Mouse (Mus musculus) layer of hippocampus, adult 11-12 months (tissue): ENCODE measurements around the gene Tex2.
"Not testable (repeated sequence)": the region's sequence is repeated elsewhere in the genome, so short reads cannot be mapped to it uniquely, and the experiment has no call there.

Source experiments
- DNase-seq: peaks from one replicate; pipeline ENCODE4 v3.0.0; 2022; ENCODE audit warnings: low spot score

Gene Tex2

GRCm38 (mm10) chr11:106579146-106579545, 34.1 kb downstream of the Tex2 start:
- no peak for DNase-seq

DNA sequence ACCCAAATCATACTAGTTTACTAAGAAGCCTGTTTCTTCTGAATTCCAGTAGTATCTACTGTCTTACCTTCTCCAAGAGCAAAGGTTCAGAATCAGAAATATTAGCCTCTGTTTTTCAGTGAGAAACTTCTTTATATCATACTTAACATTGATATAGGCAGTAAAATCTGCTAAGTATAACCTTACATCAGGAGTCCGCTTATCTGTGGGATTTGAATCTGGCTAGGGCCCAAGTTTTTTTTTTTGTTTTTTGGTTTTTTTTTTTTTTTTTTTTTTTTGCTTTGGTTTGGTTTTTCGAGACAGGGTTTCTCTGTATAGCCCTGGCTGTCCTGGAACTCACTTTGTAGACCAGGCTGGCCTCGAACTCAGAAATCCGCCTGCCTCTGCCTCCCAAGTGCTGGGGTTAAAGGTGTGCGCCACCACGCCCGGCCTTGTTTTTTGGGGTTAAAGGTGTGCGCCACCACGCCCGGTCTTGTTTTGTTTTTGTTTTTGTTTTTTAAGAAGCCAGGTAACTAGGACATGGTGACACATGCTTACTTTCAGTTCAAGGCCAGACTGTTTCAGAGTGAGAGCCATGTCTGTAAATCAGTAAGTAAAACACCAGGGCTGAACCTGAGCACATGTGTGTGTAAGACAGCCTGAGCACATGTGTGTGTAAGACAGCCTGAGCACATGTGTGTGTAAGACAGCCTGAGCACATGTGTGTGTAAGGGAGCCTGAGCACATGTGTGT, 35.4 kb downstream of the Tex2 start:
- not testable (repeated sequence) for DNase-seq

DNA sequence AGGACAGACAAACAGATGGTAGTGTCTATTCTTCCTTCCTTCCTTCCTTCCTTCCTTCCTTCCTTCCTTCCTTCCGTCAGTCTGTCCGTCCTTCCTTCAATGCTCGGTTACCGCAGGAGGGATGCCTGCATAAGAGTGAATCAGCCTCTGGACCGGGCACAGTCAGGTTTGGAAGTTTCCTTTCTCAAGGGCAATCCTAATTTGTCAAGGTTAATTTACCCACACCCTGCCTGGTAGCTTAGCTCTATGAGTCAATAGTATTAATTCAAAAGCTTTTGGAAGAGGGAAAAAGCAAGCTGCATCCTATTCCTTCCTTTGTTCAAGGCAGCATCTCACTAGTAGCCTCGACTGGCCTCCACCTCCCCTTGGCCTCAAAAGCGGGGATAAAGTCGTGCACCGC, 38.8 kb downstream of the Tex2 start:
- DNase-seq: no peak

GRCm38 (mm10) chr11:106573476-106574240, 39.6 kb downstream of the Tex2 start:
- no peak for DNase-seq

DNA sequence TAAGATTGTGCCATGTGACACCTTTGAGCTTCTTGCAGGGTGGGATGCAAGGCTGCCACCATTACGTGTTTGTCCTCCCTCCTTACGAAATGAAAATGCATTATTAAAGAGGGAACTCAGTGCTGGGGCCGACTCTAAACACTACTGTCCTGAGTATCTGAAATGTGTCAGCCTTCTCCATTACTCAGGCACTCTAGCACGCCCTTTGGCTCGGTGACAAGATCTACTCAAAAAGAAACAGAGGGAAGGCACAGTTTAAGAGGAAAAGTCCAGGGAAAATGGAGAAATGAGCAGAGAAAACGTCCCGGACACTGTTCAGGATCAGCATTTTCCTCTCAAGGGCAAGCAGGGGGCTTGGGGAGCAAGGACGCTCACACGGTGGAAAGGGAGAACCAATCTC, 40.3 kb downstream of the Tex2 start:
- DNase-seq: no peak

DNA sequence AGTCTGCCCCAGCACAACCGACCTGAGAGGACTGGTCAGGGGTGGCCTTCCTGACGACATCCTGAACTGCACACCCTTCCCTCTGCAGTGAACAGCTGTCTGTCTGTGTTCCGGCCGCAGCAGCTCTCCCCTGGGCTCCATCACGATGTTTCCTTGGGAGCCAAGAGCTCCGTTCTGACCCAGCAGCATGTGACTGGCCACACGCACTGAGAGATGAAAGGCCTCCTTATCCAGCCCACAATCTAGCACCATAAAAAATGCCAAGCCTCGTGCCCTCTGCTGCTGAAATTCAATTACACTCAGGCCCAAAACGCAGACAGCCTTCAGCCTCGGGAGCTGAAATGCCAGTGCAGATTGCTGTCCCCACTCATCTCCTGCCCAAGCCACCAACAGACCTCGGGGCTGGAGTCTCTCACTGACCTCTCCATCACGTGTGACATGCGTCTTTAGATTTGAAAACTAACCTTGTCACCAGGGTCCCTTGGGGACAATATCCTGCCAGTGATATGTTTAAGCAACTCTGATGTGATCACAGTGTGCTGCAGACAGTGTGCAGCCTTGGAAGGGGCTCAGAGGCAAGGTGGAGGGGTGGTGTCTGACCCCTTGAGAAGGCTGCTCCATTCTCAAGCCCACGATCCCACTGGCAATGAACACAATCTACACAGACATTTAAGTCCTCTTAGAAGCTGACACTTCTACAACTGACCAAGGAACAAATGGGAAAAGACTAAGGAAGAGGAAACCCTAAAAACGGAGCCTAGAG, 41.0 kb downstream of the Tex2 start:
- DNase-seq: peak; percentile 56

DNA sequence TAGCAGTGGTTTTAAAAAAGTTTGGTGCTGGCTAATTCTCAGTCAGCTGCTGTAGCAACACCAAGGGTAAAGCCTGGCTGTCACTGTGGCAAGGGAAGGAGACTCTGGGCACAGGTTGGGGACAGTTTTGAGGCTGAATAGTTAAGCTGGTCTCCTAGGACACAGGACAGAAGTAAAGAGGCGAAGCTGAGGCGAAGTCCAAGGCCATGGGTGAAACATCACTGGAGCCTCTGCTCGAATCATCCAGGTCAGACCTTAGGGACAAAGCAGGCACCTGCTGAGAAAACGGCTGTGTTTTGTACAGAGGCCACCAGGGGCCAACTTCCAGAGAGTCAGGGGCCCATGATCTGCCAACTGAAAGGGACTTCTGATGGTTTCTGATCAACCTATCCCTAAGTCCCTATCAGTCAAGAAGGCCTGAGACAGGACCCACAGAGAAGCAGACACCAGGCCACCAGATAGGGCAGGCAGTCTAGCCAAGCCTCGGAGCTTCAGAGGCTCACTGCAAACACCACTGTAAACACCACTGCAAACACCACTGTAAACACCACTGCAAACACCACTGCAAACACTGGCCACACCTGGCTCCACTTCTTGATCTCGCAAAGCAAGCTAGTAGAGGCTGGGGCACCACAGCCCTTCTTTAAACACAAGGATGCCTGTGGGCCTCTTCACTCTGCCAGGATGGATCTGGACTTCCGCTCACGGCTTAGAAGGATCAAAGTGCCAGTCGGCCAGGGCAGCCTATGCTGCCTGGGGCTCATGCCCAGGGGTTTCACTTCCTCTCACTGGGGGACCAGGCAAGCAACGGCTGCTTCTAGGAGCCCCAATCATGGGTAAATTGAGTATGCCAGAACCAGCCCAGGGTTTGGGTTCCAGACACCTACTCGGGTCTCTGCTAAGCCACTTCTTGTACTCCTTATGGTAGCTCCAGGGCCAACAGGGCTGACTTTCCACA, 41.9 kb downstream of the Tex2 start:
- no peak for DNase-seq

DNA sequence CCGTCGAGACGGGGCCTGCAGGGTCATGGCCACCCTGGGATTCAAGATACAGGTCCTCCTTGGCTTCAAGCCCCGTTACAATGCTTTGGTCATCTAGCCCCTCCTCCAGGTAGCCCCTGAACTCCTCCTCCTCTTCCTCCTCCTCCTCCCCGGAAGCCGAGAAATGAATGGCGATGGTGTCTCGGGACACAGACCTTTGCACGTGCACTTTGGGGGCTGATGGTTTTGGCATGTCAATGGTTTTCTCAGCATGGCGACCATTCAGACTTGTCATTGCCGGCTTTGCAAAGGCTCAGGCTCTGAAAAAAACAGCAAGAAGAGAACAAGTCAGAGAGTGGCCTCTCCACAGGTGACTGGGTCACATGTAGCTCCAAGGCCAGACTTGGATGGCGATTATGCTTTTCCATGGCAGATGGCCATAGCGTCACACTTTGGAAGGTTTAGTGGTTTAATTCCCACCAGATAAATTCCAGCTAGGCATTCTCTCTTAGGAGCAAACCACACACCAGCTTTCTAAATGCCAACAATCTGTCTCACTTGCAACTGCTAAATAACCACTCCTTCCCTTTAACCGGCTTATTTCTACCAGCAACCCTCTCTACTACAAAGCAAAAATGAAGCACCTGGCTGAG, 44.8 kb downstream of the Tex2 start:
- no peak for DNase-seq

DNA sequence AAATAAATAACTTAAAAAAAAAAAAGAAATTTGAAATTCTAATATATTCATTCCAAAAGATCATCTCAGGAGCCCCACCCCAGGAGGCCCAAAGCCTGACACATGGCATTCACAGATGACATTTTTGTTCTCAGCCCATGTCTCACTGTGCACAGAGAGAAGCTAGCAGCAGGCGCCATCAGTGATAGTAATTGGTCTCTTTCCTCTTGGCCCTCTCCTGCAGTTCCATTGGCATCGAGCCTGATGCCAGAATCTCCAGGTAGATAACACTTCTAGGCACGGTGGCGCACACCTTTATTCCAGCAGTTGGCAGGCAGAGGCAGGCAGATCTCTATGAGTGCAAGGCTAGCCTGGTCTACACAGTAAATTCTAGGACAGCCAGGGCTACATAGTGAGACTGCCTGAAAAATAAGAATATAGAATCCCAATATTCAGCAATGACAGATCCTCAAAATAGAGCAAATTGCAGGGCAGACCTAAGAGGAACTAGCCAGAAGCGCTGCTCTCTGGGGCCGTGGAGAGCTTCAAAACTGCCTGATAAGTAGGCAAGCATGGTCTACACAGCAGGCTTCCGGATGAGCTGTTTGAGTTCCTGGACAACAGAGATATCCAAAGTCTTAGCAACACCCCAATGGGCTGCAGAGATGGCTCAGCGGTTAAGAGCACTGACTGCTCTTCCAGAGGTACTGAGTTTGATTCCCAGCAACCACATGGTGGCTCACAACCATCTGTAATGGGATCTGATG, 47.0 kb downstream of the Tex2 start:
- DNase-seq: no peak

DNA sequence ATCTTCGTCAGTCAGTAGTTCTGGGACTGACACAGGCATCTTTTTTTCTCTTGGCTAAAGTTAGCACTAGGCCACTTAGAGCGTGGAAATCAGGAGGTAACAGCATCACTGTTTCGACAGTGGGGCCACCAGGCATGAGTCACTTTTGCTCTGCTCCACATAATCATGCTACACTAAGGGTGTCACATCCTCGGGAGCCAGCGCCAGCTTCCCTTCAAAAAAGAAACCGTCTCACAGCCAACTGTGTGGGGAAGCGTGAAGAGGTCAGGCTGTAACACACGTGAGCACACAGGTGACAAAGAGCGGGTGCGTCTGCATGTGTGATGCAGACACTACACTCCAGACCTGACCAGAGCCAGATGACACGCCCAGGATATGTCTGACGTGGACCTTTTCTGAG, 49.0 kb downstream of the Tex2 start:
- DNase-seq: peak; percentile 60

DNA sequence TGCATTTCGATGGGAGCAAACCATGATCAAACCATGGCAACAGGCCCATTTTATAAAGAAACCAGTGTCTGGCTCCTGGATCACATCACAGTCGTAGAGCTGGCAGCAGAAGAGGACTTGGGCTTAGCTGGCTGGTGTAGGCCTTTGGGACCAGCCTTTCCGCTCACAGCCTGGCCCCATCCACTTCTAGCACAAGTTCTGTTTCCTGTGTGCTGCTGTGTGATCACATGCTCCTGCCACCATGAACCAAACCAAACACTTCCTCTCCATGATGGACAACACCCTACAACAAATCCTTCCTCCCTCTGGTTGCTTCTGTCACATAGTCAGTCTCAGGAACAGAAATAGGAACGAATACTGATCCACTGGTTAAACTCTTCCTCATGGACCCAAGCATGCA, 50.5 kb downstream of the Tex2 start:
- no peak for DNase-seq

DNA sequence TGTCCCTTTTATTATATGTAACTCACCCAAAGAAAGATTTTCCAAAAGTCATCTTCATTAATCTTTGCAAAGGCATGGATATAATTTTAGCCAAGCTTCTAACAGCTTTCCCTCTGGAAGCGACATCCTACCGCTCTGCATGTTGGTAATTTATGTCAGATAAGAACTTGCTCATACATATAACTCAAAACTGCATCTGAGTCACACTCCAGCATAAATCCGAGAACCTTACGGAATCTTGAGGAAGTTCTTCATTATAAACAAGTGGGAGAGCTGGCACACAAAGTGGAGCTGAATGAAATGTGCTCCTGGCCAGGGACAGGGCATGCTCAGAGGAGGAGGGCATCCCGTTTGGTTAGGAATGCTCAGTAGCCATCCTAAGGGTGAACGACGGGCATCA, 53.5 kb downstream of the Tex2 start:
- no peak for DNase-seq

GRCm38 (mm10) chr11:106558008-106558407, 55.2 kb downstream of the Tex2 start:
- DNase-seq: no peak

DNA sequence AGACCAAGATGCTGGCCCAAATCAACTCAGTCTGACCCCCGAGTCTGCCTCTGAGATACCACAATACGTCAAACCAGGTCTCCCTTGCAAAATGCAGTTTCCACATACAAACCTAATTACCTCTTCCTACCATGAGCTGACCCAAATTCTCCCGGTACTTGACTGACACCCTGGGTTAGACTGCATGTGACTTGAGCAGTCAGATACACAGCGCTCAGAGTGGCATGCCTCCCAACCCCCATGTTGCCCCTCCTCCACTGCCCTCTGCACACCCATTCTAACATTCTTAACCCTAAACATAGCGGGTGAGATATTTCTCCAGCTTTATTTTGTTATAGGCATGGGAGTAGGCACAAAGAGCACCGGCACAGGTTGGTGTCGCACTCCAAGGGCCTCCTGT, 55.8 kb downstream of the Tex2 start:
- DNase-seq: no peak

DNA sequence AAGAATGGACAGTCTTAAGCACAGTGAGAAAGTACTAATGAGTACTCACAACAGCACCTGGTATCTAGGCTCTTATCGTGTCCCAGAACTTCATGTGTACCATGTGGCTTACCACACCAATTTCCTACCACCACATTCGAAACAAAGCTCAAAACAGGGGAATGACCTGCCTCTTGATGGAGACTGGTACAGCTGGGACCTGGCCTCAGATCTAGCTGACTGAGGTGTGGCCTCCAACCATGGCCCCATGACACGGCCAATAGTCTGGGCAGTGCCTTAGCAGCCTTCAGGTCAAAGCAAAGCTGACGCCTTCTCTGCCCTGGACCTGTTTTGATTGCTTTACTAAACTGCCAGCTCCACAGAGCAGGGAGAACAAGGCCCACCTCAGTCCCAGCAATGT, 56.5 kb downstream of the Tex2 start:
- no peak for DNase-seq

DNA sequence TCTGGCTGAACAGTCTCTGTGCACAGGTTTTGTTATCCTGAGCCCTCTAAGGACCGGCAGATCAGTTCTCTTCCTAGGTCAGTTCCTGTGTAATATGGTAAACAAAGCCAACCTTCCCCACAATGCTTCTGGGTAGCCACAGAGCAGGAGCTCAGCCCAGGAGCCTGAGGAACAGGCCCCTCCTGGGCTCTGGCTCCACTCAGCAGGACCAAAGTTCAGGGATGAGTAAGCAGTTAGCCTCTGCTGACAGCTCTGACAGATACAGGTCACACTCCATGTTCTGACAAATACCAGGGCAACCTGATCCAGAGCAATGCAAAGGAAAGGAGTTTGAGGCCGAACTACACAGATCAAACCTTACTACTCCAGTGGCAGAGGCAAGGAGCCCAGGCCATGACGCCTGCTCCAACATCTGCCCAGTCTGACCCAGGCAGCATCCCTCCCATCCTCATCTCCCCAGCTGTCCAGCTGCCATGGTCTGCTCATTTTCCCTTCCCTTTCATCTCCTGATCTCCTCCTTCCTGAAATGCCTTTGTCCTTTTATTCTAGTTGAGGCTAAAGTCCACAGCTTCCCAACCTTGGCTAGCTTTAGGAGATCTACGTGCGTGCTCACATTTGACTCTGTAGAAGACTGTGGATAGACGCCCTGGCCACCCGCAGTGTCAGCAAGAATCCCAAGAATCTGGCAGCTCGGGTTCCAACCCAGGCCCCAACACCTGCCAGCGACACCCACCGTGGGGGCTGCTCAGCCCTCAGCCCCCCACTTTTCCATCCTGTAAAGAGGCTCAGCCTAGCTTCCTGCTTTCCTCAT, 57.2 kb downstream of the Tex2 start:
- no peak for DNase-seq

DNA sequence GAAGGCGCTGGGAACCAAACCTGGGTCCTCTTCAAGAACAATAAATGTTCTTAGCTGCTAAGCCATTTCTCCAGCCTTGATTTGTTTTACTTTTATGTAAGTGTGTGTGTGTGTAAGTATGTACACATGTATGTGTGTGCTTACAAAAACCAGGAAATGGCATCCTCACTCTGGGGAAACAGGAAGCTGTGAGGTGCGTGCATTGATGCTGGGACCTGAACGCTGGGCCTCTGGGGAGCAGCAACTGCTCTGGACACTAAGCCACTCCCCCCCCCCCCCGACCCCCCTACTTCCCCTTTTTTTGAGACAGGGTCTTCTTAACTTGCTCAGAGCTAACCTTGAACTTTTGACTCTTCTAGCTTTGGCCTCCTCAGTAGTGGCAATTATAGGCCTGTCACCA, 62.8 kb downstream of the Tex2 start:
- no peak for DNase-seq

DNA sequence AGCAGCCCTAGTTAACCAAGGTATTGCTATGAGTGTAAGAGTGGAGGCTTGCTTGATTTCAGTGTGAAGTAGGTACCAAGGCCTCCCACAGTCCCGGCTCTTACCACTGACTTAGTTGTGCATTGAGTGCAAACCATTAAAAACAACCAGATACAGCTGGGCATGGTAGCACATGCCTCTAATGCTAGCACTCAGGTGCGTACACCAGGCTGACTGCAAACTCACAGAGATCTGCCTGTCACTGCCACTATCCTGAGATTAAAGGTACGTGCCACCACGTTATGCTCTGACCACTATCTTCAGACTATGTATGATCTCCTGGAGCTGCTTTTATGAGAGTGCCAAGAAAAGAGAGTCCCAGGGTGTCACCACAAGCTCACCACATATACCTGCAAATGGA, 67.1 kb downstream of the Tex2 start:
- DNase-seq: no peak

- DNase-seq: no peak
These were observed 68.3 kb downstream of the Tex2 start for GRCm38 (mm10) chr11:106544916-106545315.

DNA sequence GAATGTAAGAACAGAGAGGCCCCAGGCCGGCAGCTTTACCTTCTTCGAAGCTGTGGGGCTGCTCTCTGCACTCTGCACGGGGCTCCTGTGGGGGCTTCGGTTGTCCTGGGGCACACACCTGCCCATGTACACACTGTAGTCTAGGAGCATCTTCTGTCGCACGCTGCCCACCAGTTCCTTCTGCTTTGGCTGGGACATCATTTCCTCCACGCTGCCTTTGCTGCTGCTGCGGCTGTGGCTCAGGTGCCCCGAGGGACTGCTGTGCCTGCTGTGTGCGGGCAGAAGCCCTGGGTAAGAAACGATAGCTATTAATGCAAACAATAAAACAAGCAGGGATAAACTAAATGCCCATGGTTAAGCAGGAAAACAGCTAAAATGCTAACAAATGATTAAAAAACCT, 69.1 kb downstream of the Tex2 start:
- no peak for DNase-seq
